Mouse (Mus musculus) olfactory bulb, adult 2 months (tissue): ENCODE data around the gene Cep164.

Experiments
- CTCF ChIP-seq: fragments of 200-500 bp; IDR thresholded peaks from 2 replicates; pipeline ENCODE4 v1.5.1; 2012; ENCODE audit warnings: low read depth, mild to moderate bottlenecking, low read length, moderate library complexity; ENCODE audit not compliant: insufficient read depth
- POLR2A ChIP-seq: fragments of 200-500 bp; IDR thresholded peaks from 2 replicates; pipeline ENCODE4 v1.6.1; 2012; ENCODE audit warnings: mild to moderate bottlenecking, low read depth, low read length, moderate library complexity; ENCODE audit not compliant: insufficient read depth

GRCm38 (mm10) chr9:45827663-45828290 lies 714 bp downstream of the Cep164 start:
- TF ChIP-seq POLR2A (no peak), CTCF (no peak)
